Mouse (Mus musculus) forebrain, embryonic 12.5 days (tissue): ENCODE results near the gene Supt5. TPM values are rescaled to one million over a fixed set of nuclear protein-coding genes. Genes with fewer than 3 reads are reported as not detected.
A peak's percentile ranks its signal among the peaks of the same experiment; 100 is the strongest.

Experiments used
- ATAC-seq: fragments of 200-750 bp; cut with Nextera tagmentation; 2 replicates; pipeline ENCODE4 v1.8.0; 2017; ENCODE audit warnings: moderate TSS enrichment; ENCODE audit not compliant: low FRiP score
- H3K27ac ChIP-seq: fragments of 300-500 bp; sonication (generic); 2 replicates; pipeline ENCODE4 v1.5.1; 2016; ENCODE audit warnings: mild to moderate bottlenecking
- H3K27me3 ChIP-seq: fragments of 300-500 bp; sonication (generic); 2 replicates; pipeline ENCODE4 v1.6.1; 2016; ENCODE audit warnings: mild to moderate bottlenecking
- H3K36me3 ChIP-seq: fragments of 300-500 bp; sonication (generic); replicated peaks from 2 replicates; pipeline ENCODE4 v1.6.1; 2016; ENCODE audit warnings: mild to moderate bottlenecking
- H3K4me1 ChIP-seq: fragments of 300-500 bp; sonication (generic); 2 replicates; pipeline ENCODE4 v1.6.1; 2016
- H3K4me2 ChIP-seq: fragments of 300-500 bp; sonication (generic); 2 replicates; pipeline ENCODE4 v1.6.1; 2016; ENCODE audit warnings: mild to moderate bottlenecking, moderate library complexity
- H3K4me3 ChIP-seq: fragments of 300-500 bp; sonication (generic); replicated peaks from 2 replicates; pipeline ENCODE4 v1.5.1; 2016; ENCODE audit warnings: mild to moderate bottlenecking
- H3K9ac ChIP-seq: fragments of 300-500 bp; sonication (generic); 2 replicates; pipeline ENCODE4 v1.6.1; 2016; ENCODE audit warnings: mild to moderate bottlenecking
- H3K9me3 ChIP-seq: fragments of 300-500 bp; sonication (generic); 2 replicates; pipeline ENCODE4 v1.6.1; 2016
- WGBS: fragments of 180-500 bp; shearing (Covaris S2); methylation state at CpG from one replicate; pipeline ENCODE4 v1.1.7; 2016; 5-methylcytosine and 5-hydroxymethylcytosine counted together
- polyA plus RNA-seq: library from polyadenylated mRNA; unstranded; fragments of >200 nt; fragmentation: Nextera tagmentation; extraction: Ambion mirVana; gene quantifications from 2 replicates; pipeline ENCODE4 v1.2.1, GENCODE M21; 2016

The Supt5 gene
- polyA plus RNA-seq, 1 experiment from 2014 or later = 106 TPM

GRCm38 (mm10) chr7:28277237-28277614, 61.3 kb downstream of the Supt5 start:
- 63% methylated on average over 8 of the region's 8 CpGs for WGBS
- no peak overlapping the region for H3K4me3 ChIP-seq
- H3K4me2 ChIP-seq = no peak overlapping the region; the same call in 1 of the 2 replicates
- no peak overlapping the region for H3K9ac ChIP-seq
- peaks cover 11% of the 10 kb centered on the region for H3K36me3 ChIP-seq
- H3K4me1 ChIP-seq = peaks cover 12% of the 10 kb centered on the region
- no peak overlapping the region for H3K27ac ChIP-seq
- no peaks in the 10 kb centered on the region for H3K27me3 ChIP-seq
- peak; percentile 25; the same call in 1 of the 2 replicates for ATAC-seq
- H3K9me3 ChIP-seq = no peaks in the 10 kb centered on the region

DNA sequence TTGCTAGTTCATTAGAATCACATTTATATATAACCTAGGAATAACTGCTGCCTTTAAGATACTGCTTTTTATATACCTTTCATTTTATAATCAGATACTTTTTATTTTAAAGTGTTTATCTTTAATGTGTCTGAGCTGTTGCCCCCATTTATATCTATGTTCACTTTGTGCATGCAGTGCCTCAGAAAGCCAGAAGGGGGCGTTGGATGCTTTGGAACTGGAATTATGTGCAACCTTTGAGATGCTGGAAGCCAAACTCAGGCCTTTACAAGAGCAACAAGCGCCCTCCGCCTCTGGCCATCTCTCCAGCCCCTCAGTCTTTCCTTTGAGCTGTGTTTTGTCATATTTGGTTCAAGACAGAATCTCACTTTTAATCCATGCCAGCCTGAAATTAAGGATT, 66.8 kb downstream of the Supt5 start:
- H3K4me1 ChIP-seq = peaks cover 15% of the 10 kb centered on the region
- no peak overlapping the region for H3K27ac ChIP-seq
- no peaks in the 10 kb centered on the region for H3K27me3 ChIP-seq
- ATAC-seq = no peak
- no peak overlapping the region for H3K4me3 ChIP-seq
- WGBS = 72% methylated on average over 3 of the region's 3 CpGs
- H3K36me3 ChIP-seq = peaks cover 38% of the 10 kb centered on the region
- H3K9me3 ChIP-seq = 0 out of 2 replicates have a peak, but pooled peaks cover 4% of the 10 kb centered on the region
- no peak overlapping the region for H3K4me2 ChIP-seq
- H3K9ac ChIP-seq = no peak overlapping the region

DNA sequence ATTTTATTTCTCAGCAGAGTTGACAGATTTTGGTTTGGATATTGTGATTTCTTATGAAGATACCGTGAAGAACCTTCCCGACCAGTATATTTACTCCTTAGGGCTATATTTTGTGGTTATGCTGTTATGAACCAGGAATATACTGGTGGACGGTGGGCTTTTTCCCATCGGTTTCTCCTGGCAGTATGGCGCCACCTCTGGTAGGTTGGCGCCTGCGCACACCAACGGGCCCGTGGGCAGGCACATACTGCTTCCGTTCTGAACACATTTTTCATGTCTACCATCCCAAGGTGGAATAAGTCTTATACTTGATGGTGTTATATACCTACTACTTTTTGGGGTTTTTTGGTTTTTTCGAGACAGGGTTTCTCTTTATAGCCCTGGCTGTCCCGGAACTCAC, 69.2 kb downstream of the Supt5 start:
- Histone ChIP-seq H3K9ac (no peak overlapping the region), H3K4me2 (no peak overlapping the region), H3K27me3 (no peaks in the 10 kb centered on the region), H3K9me3 (0 out of 2 replicates have a peak, but pooled peaks cover 4% of the 10 kb centered on the region), H3K27ac (no peak overlapping the region), H3K36me3 (peaks cover 38% of the 10 kb centered on the region), H3K4me1 (peaks cover 15% of the 10 kb centered on the region), H3K4me3 (no peak overlapping the region)
- WGBS = 94% methylated on average over 12 of the region's 12 CpGs
- no peak for ATAC-seq

- Histone ChIP-seq H3K27me3 (no peaks in the 10 kb centered on the region), H3K36me3 (peaks cover 38% of the 10 kb centered on the region), H3K4me2 (peak overlapping the region; percentile 77), H3K9me3 (0 out of 2 replicates have a peak, but pooled peaks cover 4% of the 10 kb centered on the region), H3K27ac (peak overlapping the region; percentile 94), H3K4me3 (peak overlapping the region; percentile 95), H3K9ac (peak overlapping the region; percentile 98), H3K4me1 (peaks cover 15% of the 10 kb centered on the region)
- no peak for ATAC-seq
- 32% methylated on average over 16 of the region's 16 CpGs for WGBS
Observed at GRCm38 (mm10) chr7:28268576-28268975, 70.0 kb downstream of the Supt5 start.

DNA sequence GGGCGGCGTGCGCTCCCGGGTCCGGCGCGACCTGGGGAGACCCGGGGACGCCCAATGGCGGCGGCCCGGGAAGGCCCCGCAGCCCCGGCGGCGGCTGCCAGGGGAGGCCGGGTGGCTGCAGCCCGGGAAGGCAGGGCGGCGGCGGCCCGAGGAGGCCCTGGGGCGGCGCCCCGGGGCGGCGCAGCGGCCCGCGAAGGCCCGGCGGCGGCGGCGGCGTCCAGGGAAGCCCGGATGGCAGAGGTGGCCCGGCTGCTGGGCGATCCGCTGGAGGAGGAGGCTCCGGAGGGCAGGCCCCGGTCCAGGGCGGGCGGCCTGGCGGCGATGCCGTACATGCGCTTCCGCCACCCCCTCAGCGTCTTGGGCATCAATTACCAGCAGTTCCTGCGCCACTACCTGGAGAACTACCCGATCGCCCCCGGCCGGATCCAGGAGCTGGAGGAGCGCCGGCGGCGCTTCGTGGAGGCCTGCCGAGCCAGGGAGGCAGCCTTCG, 70.5 kb downstream of the Supt5 start:
- Histone ChIP-seq H3K27ac (peak overlapping the region; percentile 94), H3K4me2 (peak overlapping the region; percentile 77), H3K9me3 (0 out of 2 replicates have a peak, but pooled peaks cover 4% of the 10 kb centered on the region), H3K9ac (peak overlapping the region; percentile 98), H3K4me1 (peaks cover 15% of the 10 kb centered on the region), H3K36me3 (peaks cover 35% of the 10 kb centered on the region), H3K27me3 (no peaks in the 10 kb centered on the region), H3K4me3 (peak overlapping the region; percentile 95)
- WGBS = 2% methylated on average over 62 of the region's 62 CpGs
- ATAC-seq = peak; percentile 80

DNA sequence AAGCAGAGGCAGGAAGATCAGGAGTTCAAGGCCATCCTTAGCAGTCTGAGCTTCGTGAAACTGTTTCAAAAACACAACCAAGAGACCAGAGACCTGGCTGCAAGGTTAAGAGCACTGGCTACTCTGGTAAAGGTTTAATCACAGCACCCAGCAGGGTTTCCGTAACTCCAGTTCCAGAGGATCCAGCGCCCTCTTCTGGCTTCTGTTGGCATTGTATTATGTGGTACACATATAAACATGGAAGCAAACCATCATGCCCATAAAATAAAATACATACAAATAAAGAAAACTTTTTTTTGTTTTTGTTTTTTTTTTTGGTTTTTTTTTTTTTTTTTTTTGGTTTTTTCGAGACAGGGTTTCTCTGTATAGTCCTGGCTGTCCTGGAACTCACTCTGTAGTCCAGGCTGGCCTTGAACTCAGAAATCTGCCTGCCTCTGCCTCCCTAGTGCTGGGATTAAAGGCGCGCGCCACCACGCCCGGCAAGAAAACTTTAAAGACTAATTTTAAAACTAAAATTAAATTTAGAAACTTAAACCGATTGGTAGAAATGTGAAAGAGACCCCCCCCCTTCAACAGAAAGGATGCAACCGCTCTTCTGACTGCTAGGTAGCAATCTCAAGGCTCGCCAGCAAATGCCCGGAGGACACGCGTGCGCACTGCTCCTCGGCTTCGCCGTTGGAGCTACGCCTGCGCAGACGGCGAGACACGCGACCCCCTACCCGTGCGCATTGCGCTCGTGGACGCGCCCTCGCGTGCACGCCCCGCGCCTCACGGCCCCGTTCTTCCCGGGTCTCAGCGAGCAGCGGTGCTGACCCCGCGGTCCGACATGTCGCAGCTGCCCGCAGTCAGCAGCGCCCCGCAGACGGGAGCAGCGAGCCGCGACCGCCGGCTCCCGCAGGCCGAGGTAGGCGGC, 71.2 kb downstream of the Supt5 start, which contains the start of gene Eid2:
Gene Eid2 (plus strand): TSS at position 753 of the 913 bp plus-strand sequence.
- Histone ChIP-seq H3K9ac (peak within 1 kb of the TSS; percentile 98), H3K27me3 (no peaks in the 10 kb centered on the region), H3K4me2 (peak within 1 kb of the TSS; percentile 77), H3K4me1 (peaks cover 15% of the 10 kb centered on the region), H3K36me3 (peaks cover 28% of the 10 kb centered on the region), H3K4me3 (peak within 1 kb of the TSS; percentile 95), H3K9me3 (0 out of 2 replicates have a peak, but pooled peaks cover 4% of the 10 kb centered on the region), H3K27ac (peak within 1 kb of the TSS; percentile 94)
- peak; percentile 94 for ATAC-seq
- 6% methylated on average over 57 of the region's 57 CpGs for WGBS

DNA sequence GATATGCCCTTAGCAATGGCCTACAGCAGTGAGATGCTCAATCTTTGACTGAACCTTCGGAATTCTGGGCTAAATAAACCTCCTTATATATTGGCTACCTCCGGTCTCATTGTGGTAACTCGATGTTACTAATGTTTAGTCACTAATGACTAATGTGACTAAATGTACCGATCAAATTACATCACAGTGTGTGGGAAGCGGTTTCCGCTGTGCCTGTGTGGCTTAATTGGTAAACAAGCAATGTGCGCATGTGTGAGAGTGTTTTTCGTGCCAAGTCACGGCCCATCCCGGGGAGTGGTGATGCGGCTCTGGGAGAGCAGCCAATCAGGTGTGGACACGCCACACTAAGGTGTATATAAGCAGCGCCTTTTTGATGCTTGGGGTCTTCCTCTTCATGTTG, 73.2 kb downstream of the Supt5 start:
- Histone ChIP-seq H3K36me3 (peaks cover 11% of the 10 kb centered on the region), H3K4me1 (peaks cover 15% of the 10 kb centered on the region), H3K9me3 (no peaks in the 10 kb centered on the region), H3K27me3 (no peaks in the 10 kb centered on the region), H3K9ac (no peak overlapping the region), H3K27ac (no peak overlapping the region), H3K4me3 (no peak overlapping the region), H3K4me2 (no peak overlapping the region)
- no peak for ATAC-seq
- WGBS = 88% methylated on average over 13 of the region's 13 CpGs

Other genes starting within 250 kb of the Supt5 start
- 0.12 and 0.17 TPM in 2 replicates for gene 9530053A07Rik, start 209.3 kb downstream of the Supt5 start, polyA plus RNA-seq
- 147 and 151 TPM in 2 replicates for gene Fbl, start 169.0 kb downstream of the Supt5 start, polyA plus RNA-seq
- gene Dyrk1b, start 159.3 kb downstream of the Supt5 start, polyA plus RNA-seq = 16.9 and 17.4 TPM in 2 replicates
- 3.8 and 7.1 TPM in 2 replicates for gene Eid2, start 70.9 kb downstream of the Supt5 start, polyA plus RNA-seq
- 24.1 and 27.8 TPM in 2 replicates for gene Eid2b, start 61.0 kb downstream of the Supt5 start, polyA plus RNA-seq
- gene Selenov, start 47.6 kb downstream of the Supt5 start, polyA plus RNA-seq = 0.41 and 0.94 TPM in 2 replicates
- gene Dll3, start 36.5 kb downstream of the Supt5 start, polyA plus RNA-seq = 42.9 and 43.5 TPM in 2 replicates
- 189 and 196 TPM in 2 replicates for gene Timm50, start 26.7 kb downstream of the Supt5 start, polyA plus RNA-seq
- gene Rps16, start 11.9 kb upstream of the Supt5 start, polyA plus RNA-seq = 594 and 628 TPM in 2 replicates
- 67.0 and 69.7 TPM in 2 replicates for gene Plekhg2, start 33.9 kb upstream of the Supt5 start, polyA plus RNA-seq
- 5.1 and 5.5 TPM in 2 replicates for gene Zfp36, start 41.5 kb upstream of the Supt5 start, polyA plus RNA-seq
- 43.1 and 43.6 TPM in 2 replicates for gene Med29, start 54.0 kb upstream of the Supt5 start, polyA plus RNA-seq
- gene Paf1, start 54.2 kb upstream of the Supt5 start, polyA plus RNA-seq = 84.6 and 86.2 TPM in 2 replicates
- gene Gmfg, start 98.7 kb upstream of the Supt5 start, polyA plus RNA-seq = 3.4 and 4.5 TPM in 2 replicates
- gene Lrfn1, start 113.2 kb upstream of the Supt5 start, polyA plus RNA-seq = 6.7 and 8.8 TPM in 2 replicates
- not detected in 2 replicates for gene Ifnl2, start 171.7 kb upstream of the Supt5 start, polyA plus RNA-seq
- gene Ifnl3, start 184.1 kb upstream of the Supt5 start, polyA plus RNA-seq = not detected in 2 replicates
- not detected in 2 replicates for gene Sycn, start 202.1 kb upstream of the Supt5 start, polyA plus RNA-seq
- gene Nccrp1, start 208.5 kb upstream of the Supt5 start, polyA plus RNA-seq = not detected in 2 replicates